Mouse (Mus musculus) fibroblast of lung, adult 2 months (primary cell): ENCODE measurements at regions not wholly inside any gene's neighbourhood (a gene's known extent, or its start where the extent isn't known, plus 50 kb on each side); places are given as distances from the start of the nearest gene placed in this dataset.

Source experiments
- DNase-seq: peaks from one replicate; pipeline ENCODE4 v3.0.0-alpha.2; 2011; ENCODE audit warnings: low read depth

DNA sequence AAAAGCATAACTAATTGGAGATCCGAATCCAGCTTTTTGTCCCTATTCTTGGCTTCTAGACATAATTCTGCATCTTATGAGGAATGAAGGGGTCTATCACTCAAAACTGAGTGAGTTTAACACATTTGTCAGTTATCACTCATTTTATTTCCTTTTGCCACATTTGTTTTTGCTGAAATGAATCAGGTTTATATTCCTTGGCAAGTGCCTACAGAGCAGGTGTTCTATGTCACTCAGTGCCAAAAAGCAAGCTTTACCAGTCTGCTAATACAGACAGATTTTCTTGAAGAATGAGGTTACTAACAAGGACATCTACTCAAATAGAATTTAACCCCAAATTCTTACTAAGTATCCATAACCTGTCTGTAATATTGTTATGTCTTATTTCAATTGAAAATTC, 751.4 kb downstream of the Hace1 start:
- DNase-seq, result no peak

DNA sequence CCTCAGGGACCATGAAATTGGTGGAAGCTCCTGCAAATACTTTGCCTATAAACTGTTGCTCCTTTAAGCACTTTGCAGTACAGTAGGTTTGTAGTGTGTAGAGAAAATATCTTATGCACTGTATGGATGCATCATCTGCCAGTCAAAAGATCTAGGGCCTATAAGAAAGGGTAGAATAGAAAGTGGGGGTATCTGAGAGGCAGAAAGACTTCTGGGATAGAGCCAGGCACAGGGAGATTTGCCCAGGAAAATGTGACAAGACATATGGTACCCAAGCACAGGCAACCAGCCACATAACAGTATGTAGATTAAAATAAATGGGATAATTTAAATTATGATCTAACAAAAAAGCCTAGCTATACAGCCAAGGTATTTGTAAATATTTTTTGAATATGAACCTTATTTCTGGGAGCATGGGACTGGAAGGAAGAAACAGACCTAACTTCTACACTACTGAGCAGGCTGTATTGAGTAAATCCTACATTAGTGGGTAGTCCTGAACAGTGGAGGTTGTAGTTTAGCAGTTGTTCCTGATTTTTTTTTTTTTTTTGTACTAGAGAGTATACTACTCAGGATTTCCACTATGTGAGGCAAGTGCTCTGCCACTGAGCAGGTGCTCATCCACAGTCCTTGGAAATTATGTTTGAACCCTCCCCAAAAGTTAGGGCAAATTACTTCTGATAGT, 754.1 kb downstream of the Hace1 start:
- DNase-seq, result no peak

DNA sequence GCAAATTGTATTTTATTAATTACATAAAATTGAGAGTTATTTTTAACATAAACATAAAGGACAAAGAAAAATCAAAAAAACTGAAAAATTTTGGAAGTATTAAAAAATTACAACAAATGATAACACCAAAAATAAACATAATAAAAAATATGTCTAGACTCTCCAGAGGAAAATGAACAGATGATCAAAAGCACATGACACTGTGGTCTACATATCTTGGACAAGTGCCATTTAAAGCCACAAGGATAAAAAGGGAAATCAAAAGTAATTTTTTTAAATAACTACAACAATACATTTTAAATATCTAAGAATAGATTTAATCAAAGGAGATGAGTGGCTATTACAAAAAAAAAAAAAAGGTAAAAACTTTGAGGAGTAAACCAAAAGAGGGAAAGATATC, 755.6 kb downstream of the Hace1 start:
- DNase-seq, result no peak

DNA sequence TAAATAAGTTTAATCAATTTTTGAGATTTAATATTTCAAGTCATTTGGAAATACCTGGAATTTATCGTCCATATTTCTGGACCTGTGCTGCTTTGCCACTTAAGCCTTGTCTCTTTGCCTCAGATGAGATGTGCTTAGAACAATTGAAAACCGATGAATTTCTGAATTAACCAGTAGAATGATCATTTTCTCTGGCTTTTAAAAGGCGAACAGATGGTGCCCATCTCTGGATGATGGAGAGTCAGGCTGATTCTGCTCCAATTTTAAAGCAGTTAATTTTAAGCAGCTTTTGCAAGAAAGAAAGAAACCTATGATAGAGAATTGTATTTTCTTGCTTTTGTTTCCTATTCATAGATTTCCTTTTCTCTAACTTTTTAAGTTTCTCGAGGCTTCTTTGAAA, 767.7 kb downstream of the Hace1 start:
- DNase-seq, result no peak

DNA sequence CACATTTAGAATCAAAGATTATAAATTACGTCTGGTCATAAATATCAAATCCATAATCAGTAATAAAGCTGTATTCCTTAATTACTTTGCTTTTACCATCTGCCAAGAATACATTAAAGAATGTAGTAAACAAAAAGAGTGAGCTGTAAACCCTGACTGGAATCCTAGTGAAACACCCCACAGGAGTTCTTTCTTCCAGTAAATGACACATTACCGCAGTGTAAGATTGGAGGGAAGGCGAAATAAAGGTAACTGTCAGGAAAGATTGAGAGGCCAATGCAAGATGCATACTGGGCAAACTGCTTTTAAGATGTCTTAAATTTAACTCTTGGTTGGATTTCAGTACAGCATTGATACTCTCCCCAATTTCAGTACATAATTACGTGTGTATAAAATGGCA, 772.0 kb downstream of the Hace1 start:
- no peak for DNase-seq

- no peak for DNase-seq
Observed at GRCm38 (mm10) chr10:46350196-46350595, 772.6 kb downstream of the Hace1 start.

DNA sequence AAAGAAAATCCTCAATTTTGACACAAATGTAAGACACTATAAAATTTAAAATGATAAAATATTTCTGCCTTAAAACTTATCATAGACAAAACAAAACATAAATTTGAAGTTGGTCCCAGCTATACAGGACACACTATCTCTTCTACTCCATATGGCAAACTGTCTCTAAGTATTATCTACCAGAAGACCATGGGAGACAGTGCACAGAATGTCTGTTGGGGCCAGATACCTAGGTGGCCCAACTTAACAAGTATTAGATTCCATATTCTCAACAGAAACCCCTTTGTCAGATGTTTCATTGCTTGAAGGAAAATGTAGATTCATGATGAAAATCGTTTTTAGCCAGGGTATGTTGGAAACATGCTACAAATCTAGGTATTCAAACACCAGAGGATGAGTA, 779.1 kb downstream of the Hace1 start:
- DNase-seq, result no peak

- no peak for DNase-seq
Observed at GRCm38 (mm10) chr10:46373715-46374475, 796.3 kb downstream of the Hace1 start.

DNA sequence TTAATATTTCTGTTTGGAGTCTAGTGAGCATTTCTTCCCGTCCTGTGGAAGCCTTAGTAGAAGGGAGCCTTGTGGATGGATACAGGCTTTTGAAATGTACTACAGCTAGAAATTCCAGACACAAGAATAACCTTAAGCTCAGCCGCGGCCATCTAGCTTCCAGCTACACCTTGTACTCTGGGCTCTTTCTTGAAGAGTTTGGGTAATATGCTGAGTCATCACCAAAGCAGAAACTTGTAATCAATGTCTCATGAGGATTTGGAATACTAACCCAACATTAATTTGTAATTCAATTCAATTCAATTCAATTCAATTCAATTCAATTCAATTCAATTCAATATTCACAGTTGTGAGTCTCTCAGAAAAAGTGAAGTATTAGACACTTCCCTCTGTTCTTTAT, 797.0 kb downstream of the Hace1 start:
- DNase-seq, result no peak

DNA sequence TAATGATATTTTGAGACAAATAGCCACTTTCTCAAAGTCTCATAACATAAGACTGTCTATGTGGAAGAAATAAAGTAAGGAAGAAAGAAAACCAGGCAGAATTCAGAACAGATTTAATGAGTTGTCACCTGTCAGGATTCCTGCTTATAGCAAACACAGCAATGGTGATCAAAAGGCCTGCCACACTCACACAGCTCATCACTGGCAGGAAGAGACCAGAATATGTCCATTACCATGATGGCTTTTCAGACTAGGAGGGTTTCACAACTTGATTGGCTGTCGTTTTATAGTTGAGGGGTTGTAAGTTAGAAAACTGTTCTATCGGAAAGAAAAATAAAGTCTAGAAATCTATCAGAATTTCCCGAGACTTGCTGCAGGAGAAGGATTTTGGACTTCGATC, 819.5 kb downstream of the Hace1 start:
- DNase-seq, result no peak

- DNase-seq, result no peak
Observed at GRCm38 (mm10) chr10:46403883-46404282, 826.3 kb downstream of the Hace1 start.
